Mouse (Mus musculus): ENCODE results near the gene Fkbp3. TPM values are rescaled to one million over a fixed set of nuclear protein-coding genes. Genes with fewer than 3 reads are reported as not detected.

Gene Fkbp3
- polyA plus RNA-seq, 1 experiment from 2014 or later, result 349 TPM

DNA sequence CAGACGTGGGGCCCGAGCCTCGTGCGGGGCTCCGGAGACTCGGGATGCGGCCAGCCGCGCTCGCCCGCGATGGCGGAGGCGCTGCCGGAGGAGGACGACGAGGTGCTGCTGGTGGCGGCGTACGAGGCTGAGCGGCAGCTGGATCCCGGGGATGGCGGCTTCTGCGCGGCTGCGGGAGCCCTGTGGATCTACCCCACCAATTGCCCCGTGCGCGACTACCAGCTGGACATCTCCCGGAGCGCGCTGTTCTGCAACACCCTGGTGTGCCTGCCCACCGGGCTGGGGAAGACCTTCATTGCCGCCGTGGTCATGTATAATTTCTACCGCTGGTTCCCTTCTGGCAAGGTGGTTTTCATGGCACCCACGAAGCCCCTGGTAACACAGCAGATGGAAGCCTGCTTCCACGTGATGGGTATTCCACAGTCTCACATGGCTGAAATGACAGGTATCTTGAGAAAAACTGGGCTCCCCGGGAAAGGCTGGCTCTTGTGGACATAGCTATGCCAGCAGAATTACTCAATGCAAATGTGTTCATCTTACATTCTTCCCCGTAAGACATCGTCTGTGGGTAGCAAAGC is 2.0 kb upstream of the Fkbp3 start:
- Histone ChIP-seq H3K27me3 (ENCODE audit: control insufficient read depth, insufficient read depth, low read depth, low read length) (no peaks in the 10 kb centered on the region), H3K4me2 (ENCODE audit: low read depth, low read length) (peak overlapping the region; percentile 95), H3K27ac (ENCODE audit: low read length) (peak overlapping the region; percentile 83), H3K9me3 (ENCODE audit: control insufficient read depth, low read length) (no peaks in the 10 kb centered on the region), H3K4me3 (ENCODE audit: low read length) (peak overlapping the region; percentile 73), H3K9ac (ENCODE audit: low read length) (peak overlapping the region; percentile 87), H3K36me3 (ENCODE audit: control insufficient read depth, insufficient read depth, low read length) (no peaks in the 10 kb centered on the region; the same call in 1 of the 2 replicates), H3K4me1 (replicated peaks; ENCODE audit: control insufficient read depth, insufficient read depth, low read length) (peaks cover 20% of the 10 kb centered on the region)
- WGBS, result under 1% methylated on average over 41 of the region's 41 CpGs
- peak; percentile 1 for ATAC-seq (ENCODE audit: low read depth)

DNA sequence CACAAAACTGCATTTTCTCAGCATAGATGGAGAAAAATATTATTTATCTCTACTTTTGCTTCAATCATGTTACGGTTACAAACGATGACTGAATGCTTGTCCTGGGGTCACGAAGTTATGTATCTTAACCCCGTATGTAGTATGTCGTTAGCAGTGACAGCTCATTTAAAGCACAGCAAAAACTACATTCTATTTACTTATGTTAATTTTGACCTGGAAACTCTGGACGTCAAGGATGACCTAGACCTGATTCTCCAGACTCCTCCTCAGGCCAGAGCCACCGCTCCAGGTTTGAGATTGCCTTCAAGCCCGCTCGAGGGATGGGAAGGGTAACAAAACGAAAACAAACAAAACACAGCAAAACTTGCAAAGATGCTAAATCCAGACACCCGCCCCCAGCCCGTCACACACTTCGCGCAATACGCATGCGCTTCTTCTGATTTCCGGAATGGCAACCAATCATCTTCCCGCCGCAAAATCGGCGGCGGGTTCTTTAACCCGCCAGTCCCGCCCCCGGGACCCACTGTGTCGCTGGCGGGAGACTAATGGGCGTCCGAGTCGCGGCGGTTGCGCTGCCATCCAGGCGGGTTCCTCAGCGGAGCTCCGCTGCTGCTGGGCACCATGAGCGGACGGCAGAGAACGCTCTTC is 1.4 kb upstream of the Fkbp3 start, which contains the start of gene Fancm:
TSS of gene Fancm (plus strand) at position 519 of the 648 bp plus-strand sequence.
- WGBS, result 1% methylated on average over 39 of the region's 39 CpGs
- Histone ChIP-seq H3K9ac (ENCODE audit: low read length) (peak within 1 kb of the TSS; percentile 87), H3K36me3 (ENCODE audit: control insufficient read depth, insufficient read depth, low read length) (no peaks in the 10 kb centered on the region; the same call in 1 of the 2 replicates), H3K4me3 (ENCODE audit: low read length) (peak within 1 kb of the TSS; percentile 73), H3K4me1 (replicated peaks; ENCODE audit: control insufficient read depth, insufficient read depth, low read length) (peaks cover 20% of the 10 kb centered on the region), H3K4me2 (ENCODE audit: low read depth, low read length) (peak within 1 kb of the TSS; percentile 95), H3K27me3 (ENCODE audit: control insufficient read depth, insufficient read depth, low read depth, low read length) (no peaks in the 10 kb centered on the region), H3K27ac (ENCODE audit: low read length) (peak within 1 kb of the TSS; percentile 83), H3K9me3 (ENCODE audit: control insufficient read depth, low read length) (no peaks in the 10 kb centered on the region)
- ATAC-seq (ENCODE audit: low read depth), result peak; percentile 45

DNA sequence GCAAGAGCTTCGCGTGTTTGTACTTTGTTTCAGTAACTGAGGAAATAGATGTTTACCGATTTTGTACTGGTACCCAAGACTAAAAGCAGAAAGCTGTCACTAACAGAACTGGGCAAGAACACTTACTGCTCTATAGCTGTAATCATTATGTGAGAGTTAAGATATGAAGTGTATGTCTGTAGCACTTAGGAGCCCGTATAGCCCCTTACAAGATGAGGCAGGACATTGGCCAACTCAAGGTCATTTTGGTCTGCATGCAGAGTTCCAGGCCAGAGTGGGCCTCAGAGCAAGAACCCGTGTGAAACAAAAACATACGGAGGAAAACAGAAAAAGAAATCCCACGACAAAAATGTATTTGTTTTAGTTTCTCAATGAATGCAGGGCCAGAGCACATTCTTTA is 844 bp upstream of the Fkbp3 start:
- H3K4me3 ChIP-seq (ENCODE audit: low read length), result peak overlapping the region; percentile 73
- H3K36me3 ChIP-seq (ENCODE audit: control insufficient read depth, insufficient read depth, low read length), result no peaks in the 10 kb centered on the region
- H3K27ac ChIP-seq (ENCODE audit: low read length), result peak overlapping the region; percentile 53; the same call in 1 of the 2 replicates
- peak overlapping the region; percentile 87; the same call in 1 of the 2 replicates for H3K9ac ChIP-seq (ENCODE audit: low read length)
- no peaks in the 10 kb centered on the region for H3K27me3 ChIP-seq (ENCODE audit: control insufficient read depth, insufficient read depth, low read depth, low read length)
- H3K4me1 ChIP-seq (replicated peaks; ENCODE audit: control insufficient read depth, insufficient read depth, low read length), result peaks cover 20% of the 10 kb centered on the region
- no peaks in the 10 kb centered on the region for H3K9me3 ChIP-seq (ENCODE audit: control insufficient read depth, low read length)
- no peak for ATAC-seq (ENCODE audit: low read depth)
- 27% methylated on average over 7 of the region's 7 CpGs for WGBS
- peak overlapping the region; percentile 95 for H3K4me2 ChIP-seq (ENCODE audit: low read depth, low read length)

DNA sequence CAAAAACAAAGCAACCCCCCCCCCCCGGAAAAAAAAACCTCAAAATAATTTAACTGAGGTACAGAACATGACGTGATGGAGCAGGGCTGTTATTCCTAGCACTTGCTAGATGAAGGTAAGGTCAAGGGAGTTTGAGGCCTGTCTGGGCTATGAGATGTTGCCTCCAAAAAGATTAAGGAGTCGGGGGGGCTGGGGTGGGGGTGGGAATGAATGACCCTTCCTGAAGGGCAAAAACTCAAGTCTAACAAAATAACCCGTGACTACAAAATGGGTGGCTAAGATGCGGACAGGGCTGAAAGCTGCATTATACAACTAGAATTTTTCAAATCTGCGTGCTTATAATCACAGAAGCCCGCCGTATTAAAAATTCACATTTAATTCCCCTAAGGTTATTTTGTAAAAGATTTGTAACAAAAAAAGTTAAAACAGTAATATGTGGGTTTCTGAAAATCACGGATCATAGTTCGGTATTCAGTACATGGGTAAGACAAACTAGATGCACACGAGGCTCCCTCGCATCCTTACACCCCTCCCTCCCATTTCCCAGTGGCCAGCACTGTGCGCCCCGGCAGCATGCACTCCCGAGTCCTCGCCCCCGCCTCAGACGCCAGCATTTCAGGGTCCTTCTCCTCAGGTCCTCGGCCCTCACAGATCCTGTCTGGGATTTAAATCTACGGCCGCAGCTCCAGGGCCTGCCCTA is 746 bp downstream of the Fkbp3 start:
- peak; percentile 61 for ATAC-seq (ENCODE audit: low read depth)
- 3% methylated on average over 21 of the region's 21 CpGs for WGBS
- H3K4me1 ChIP-seq (replicated peaks; ENCODE audit: control insufficient read depth, insufficient read depth, low read length), result peaks cover 22% of the 10 kb centered on the region
- H3K9me3 ChIP-seq (ENCODE audit: control insufficient read depth, low read length), result no peaks in the 10 kb centered on the region
- H3K9ac ChIP-seq (ENCODE audit: low read length), result peak overlapping the region; percentile 89
- H3K36me3 ChIP-seq (ENCODE audit: control insufficient read depth, insufficient read depth, low read length), result peaks cover 2% of the 10 kb centered on the region; the same call in 1 of the 2 replicates
- H3K27me3 ChIP-seq (ENCODE audit: control insufficient read depth, insufficient read depth, low read depth, low read length), result no peaks in the 10 kb centered on the region
- peak overlapping the region; percentile 95 for H3K4me2 ChIP-seq (ENCODE audit: low read depth, low read length)
- peak overlapping the region; percentile 73 for H3K4me3 ChIP-seq (ENCODE audit: low read length)
- H3K27ac ChIP-seq (ENCODE audit: low read length), result peak overlapping the region; percentile 91

DNA sequence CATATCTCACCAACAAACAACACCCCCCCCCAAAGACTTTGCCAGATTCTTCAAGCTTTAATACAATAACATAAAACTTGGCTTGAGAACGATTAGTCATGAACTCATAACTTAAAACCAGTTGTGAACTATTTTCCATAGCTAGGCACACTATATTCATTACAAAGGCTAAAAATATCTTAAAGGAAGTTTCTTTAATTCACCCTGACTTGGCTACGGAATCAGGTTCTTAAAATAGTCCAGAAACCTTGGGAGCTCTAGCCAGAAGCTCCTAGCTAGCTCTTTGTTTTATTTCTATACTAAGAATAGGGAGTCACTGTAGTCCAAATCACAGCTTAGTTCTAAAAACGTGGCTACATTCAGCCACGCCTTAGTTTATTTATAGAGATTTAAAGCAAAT is 5.4 kb downstream of the Fkbp3 start:
- Histone ChIP-seq H3K27me3 (ENCODE audit: control insufficient read depth, insufficient read depth, low read depth, low read length) (no peaks in the 10 kb centered on the region), H3K9ac (ENCODE audit: low read length) (no peak overlapping the region), H3K9me3 (ENCODE audit: control insufficient read depth, low read length) (no peaks in the 10 kb centered on the region), H3K4me3 (ENCODE audit: low read length) (no peak overlapping the region), H3K4me2 (ENCODE audit: low read depth, low read length) (no peak overlapping the region), H3K4me1 (replicated peaks; ENCODE audit: control insufficient read depth, insufficient read depth, low read length) (0 out of 2 replicates have a peak, but pooled peaks cover 4% of the 10 kb centered on the region), H3K27ac (ENCODE audit: low read length) (peak overlapping the region; percentile 39; the same call in 1 of the 2 replicates), H3K36me3 (ENCODE audit: control insufficient read depth, insufficient read depth, low read length) (peaks cover 18% of the 10 kb centered on the region)
- 59% methylated on average over 4 of the region's 4 CpGs for WGBS
- no peak for ATAC-seq (ENCODE audit: low read depth)

DNA sequence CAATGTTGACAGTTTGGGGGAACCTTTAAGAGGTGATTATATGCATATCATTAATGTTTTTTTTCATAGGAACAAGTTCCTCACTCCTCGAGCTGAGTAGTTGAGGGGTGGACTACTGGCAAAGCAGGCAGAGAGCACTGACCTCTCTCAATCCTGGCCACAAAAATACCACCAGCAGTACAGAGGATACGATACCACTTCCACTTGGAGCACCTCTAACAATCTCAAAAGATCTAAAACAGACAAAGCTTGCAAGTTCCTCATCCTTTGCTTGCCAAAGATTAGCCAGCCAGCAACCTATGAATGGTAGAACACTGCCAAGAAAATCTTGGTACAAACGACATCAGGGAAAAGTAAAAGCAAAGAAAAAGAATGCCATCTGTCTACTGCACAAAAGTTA is 7.6 kb downstream of the Fkbp3 start:
- H3K36me3 ChIP-seq (ENCODE audit: control insufficient read depth, insufficient read depth, low read length), result peaks cover 24% of the 10 kb centered on the region
- no peak overlapping the region for H3K4me2 ChIP-seq (ENCODE audit: low read depth, low read length)
- no peak overlapping the region for H3K4me3 ChIP-seq (ENCODE audit: low read length)
- no peak for ATAC-seq (ENCODE audit: low read depth)
- WGBS, result 50% methylated on average over 3 of the region's 3 CpGs
- no peak overlapping the region for H3K27ac ChIP-seq (ENCODE audit: low read length)
- H3K4me1 ChIP-seq (replicated peaks; ENCODE audit: control insufficient read depth, insufficient read depth, low read length), result 0 out of 2 replicates have a peak, but pooled peaks cover 2% of the 10 kb centered on the region
- H3K9me3 ChIP-seq (ENCODE audit: control insufficient read depth, low read length), result no peaks in the 10 kb centered on the region
- no peaks in the 10 kb centered on the region for H3K27me3 ChIP-seq (ENCODE audit: control insufficient read depth, insufficient read depth, low read depth, low read length)
- no peak overlapping the region for H3K9ac ChIP-seq (ENCODE audit: low read length)

DNA sequence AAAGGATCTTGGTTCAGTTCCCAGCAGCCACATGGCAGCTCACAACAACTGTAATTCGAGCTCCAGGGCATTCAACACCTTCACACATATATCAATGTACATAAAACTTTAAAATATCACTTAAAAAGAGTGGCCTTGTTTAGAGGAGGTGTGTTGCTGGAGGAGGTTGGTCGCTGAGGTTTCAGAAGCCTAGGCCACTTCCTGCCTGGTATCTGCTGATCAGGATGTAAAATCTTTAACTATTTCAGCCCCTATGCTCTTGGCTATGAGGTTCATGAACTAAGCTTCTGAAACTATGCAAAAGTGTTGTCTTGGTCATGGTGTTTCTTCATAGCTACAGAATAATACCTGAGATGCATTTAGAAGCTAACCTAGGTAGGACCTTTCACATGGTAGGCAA is 8.6 kb downstream of the Fkbp3 start:
- ATAC-seq (ENCODE audit: low read depth), result no peak

DNA sequence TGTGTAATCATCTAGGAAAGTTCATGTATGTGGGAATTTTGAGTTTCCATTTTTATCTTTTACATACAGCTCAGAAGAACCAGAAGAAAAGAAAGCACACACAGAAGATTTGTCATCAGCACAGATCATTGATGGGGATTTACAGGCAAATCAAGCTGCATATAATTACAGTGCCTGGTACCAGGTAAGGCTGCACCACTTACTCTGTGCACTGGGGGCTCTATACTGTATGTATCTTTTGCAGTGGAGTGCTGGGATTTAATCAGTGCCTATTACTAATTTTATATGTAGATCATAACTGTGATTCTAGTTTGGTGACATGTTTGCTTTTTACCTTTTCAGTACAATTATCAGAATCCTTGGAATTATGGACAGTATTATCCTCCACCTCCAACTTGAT is 12.7 kb downstream of the Fkbp3 start:
- no peak for ATAC-seq (ENCODE audit: low read depth)
- H3K9me3 ChIP-seq (ENCODE audit: control insufficient read depth, low read length), result no peaks in the 10 kb centered on the region
- H3K27me3 ChIP-seq (ENCODE audit: control insufficient read depth, insufficient read depth, low read depth, low read length), result no peaks in the 10 kb centered on the region
- H3K4me2 ChIP-seq (ENCODE audit: low read depth, low read length), result no peak overlapping the region
- H3K4me3 ChIP-seq (ENCODE audit: low read length), result no peak overlapping the region
- no peaks in the 10 kb centered on the region for H3K4me1 ChIP-seq (replicated peaks; ENCODE audit: control insufficient read depth, insufficient read depth, low read length)
- H3K36me3 ChIP-seq (ENCODE audit: control insufficient read depth, insufficient read depth, low read length), result peaks cover 36% of the 10 kb centered on the region
- no peak overlapping the region for H3K9ac ChIP-seq (ENCODE audit: low read length)
- H3K27ac ChIP-seq (ENCODE audit: low read length), result no peak overlapping the region

More for the DNA sequence above, 8.6 kb downstream of the Fkbp3 start:
- Histone ChIP-seq H3K27me3 (ENCODE audit: control insufficient read depth, insufficient read depth, low read depth, low read length) (no peaks in the 10 kb centered on the region), H3K9me3 (ENCODE audit: control insufficient read depth, low read length) (no peaks in the 10 kb centered on the region), H3K27ac (ENCODE audit: low read length) (no peak overlapping the region), H3K4me3 (ENCODE audit: low read length) (no peak overlapping the region), H3K36me3 (ENCODE audit: control insufficient read depth, insufficient read depth, low read length) (peaks cover 31% of the 10 kb centered on the region), H3K4me1 (replicated peaks; ENCODE audit: control insufficient read depth, insufficient read depth, low read length) (0 out of 2 replicates have a peak, but pooled peaks cover 2% of the 10 kb centered on the region), H3K9ac (ENCODE audit: low read length) (no peak overlapping the region), H3K4me2 (ENCODE audit: low read depth, low read length) (no peak overlapping the region)
- WGBS, result 54% methylated on average over 2 of the region's 2 CpGs

DNA sequence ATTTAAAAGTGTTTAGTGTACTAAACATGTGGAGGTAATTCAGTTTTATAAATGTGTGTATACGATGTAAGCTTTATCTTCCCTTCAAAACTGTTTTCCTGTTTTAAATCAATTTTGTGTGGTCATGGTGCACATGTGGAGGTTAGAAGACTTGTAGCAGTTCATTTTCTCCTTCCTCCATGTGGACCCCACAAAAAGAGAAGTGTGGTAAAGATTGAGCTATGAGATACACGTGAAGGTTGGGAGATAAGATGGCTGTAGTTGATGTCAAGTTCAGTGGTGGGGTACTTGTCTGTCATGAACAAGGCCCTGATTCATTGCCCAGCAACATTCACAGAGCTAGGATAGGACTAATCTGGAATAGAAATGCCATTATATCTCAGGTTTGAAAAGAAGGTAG is 15.6 kb downstream of the Fkbp3 start:
- Histone ChIP-seq H3K9me3 (ENCODE audit: control insufficient read depth, low read length) (no peaks in the 10 kb centered on the region), H3K9ac (ENCODE audit: low read length) (no peak overlapping the region), H3K36me3 (ENCODE audit: control insufficient read depth, insufficient read depth, low read length) (peaks cover 33% of the 10 kb centered on the region), H3K27me3 (ENCODE audit: control insufficient read depth, insufficient read depth, low read depth, low read length) (no peaks in the 10 kb centered on the region), H3K27ac (ENCODE audit: low read length) (no peak overlapping the region), H3K4me2 (ENCODE audit: low read depth, low read length) (no peak overlapping the region), H3K4me3 (ENCODE audit: low read length) (no peak overlapping the region), H3K4me1 (replicated peaks; ENCODE audit: control insufficient read depth, insufficient read depth, low read length) (no peaks in the 10 kb centered on the region)
- ATAC-seq (ENCODE audit: low read depth), result no peak
- 77% methylated on average over 2 of the region's 2 CpGs for WGBS
